Mouse (Mus musculus) megakaryocyte, embryonic 14.5 days (primary cell): ENCODE results near the gene Tgfbr3. TPM values are rescaled to one million over a fixed set of nuclear protein-coding genes. Genes with fewer than 3 reads are reported as not detected.

Source experiments
- H3K27me3 ChIP-seq: replicated peaks from 2 replicates; pipeline ENCODE3; 2012; ENCODE audit warnings: inconsistent platforms
- H3K36me3 ChIP-seq: replicated peaks from 2 replicates; pipeline ENCODE3; 2012; ENCODE audit warnings: low read length, inconsistent platforms, mixed read lengths
- H3K4me1 ChIP-seq: 2 replicates; pipeline ENCODE4 v1.6.1; 2012; ENCODE audit warnings: inconsistent platforms
- H3K4me3 ChIP-seq: replicated peaks from 2 replicates; pipeline ENCODE3; 2012; ENCODE audit warnings: moderate library complexity, mild to moderate bottlenecking, inconsistent platforms
- H3K9me3 ChIP-seq: 2 replicates; pipeline ENCODE4 v1.6.1; 2012; ENCODE audit warnings: inconsistent platforms
- FLI1 ChIP-seq: IDR thresholded peaks from 2 replicates; pipeline ENCODE4 v1.6.1; 2012; ENCODE audit warnings: low read length, inconsistent platforms, mixed read lengths
- GATA1 ChIP-seq: IDR thresholded peaks from 3 replicates; pipeline ENCODE4 v1.6.1; 2012; ENCODE audit warnings: mixed read lengths, low read length, inconsistent platforms, borderline replicate concordance
- polyA plus RNA-seq: library from polyadenylated mRNA; stranded (reverse); fragments of >175 nt; gene quantifications from 2 replicates; pipeline ENCODE4 v1.2.3, GENCODE M21; 2012; ENCODE audit warnings: low replicate concordance; ENCODE audit not compliant: insufficient read depth

Gene Tgfbr3
- polyA plus RNA-seq, 1 experiment, result not detected

- H3K27me3 ChIP-seq, result peaks cover 2% of the 10 kb centered on the region
- H3K4me3 ChIP-seq, result no peak overlapping the region
- no peaks in the 10 kb centered on the region for H3K4me1 ChIP-seq
- no peaks in the 10 kb centered on the region for H3K36me3 ChIP-seq
- TF ChIP-seq FLI1, result no peak
- TF ChIP-seq GATA1, result no peak
- H3K9me3 ChIP-seq, result no peaks in the 10 kb centered on the region
These were observed 122.6 kb downstream of the Tgfbr3 start for GRCm38 (mm10) chr5:107166659-107167370.

DNA sequence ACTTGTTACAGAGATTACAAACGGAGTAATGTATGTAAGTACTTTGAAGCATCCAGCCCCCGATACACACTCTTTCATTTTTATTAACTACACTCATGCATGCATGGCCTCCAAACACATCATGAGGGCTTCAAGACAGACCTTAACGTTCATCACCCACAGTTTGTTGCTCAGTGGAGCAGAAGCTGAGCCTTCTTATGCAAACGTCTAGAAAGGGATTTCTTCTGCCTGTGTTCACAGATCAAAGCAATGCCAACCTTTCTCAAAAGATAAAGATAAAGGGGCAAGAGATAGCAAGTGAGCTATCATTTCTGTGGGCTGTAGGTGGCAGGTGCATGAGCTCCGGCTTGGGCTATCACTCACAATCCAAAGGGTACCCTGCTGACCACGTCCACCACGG, 123.7 kb downstream of the Tgfbr3 start:
- Histone ChIP-seq H3K27me3 (peaks cover 2% of the 10 kb centered on the region), H3K36me3 (no peaks in the 10 kb centered on the region), H3K4me1 (no peaks in the 10 kb centered on the region), H3K9me3 (no peaks in the 10 kb centered on the region), H3K4me3 (no peak overlapping the region)
- TF ChIP-seq FLI1, result no peak
- no peak for TF ChIP-seq GATA1

GRCm38 (mm10) chr5:107165271-107165670, 124.2 kb downstream of the Tgfbr3 start:
- no peak for TF ChIP-seq GATA1
- TF ChIP-seq FLI1, result no peak
- Histone ChIP-seq H3K9me3 (no peaks in the 10 kb centered on the region), H3K27me3 (peaks cover 3% of the 10 kb centered on the region), H3K4me1 (no peaks in the 10 kb centered on the region), H3K4me3 (no peak overlapping the region), H3K36me3 (no peaks in the 10 kb centered on the region)

- no peak overlapping the region for H3K4me3 ChIP-seq
- no peaks in the 10 kb centered on the region for H3K9me3 ChIP-seq
- H3K36me3 ChIP-seq, result no peaks in the 10 kb centered on the region
- no peaks in the 10 kb centered on the region for H3K4me1 ChIP-seq
- peaks cover 5% of the 10 kb centered on the region for H3K27me3 ChIP-seq
- TF ChIP-seq GATA1 (no peak), FLI1 (no peak)
These were observed 124.6 kb downstream of the Tgfbr3 start for GRCm38 (mm10) chr5:107164856-107165255.

DNA sequence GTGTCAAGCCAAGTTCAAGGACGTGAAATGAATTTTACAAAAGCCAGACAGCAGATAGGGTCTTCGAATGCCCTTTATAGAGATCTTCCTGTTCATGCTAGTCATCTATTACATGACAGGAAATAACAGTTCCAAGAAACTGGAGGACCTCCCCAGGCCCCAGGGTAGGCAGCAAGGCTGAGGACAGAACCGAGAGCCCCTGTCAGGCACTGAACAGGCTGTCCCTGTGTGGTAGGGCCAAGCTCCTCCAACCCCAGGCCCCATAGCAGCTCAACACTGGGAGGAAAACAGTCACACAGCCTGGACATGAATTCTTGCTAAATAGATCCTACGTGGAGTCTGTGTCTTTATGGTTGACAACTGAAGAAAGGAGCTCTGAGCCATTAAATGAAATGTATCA, 125.3 kb downstream of the Tgfbr3 start:
- peaks cover 11% of the 10 kb centered on the region for H3K27me3 ChIP-seq
- H3K36me3 ChIP-seq, result no peaks in the 10 kb centered on the region
- TF ChIP-seq GATA1, result no peak
- no peak for TF ChIP-seq FLI1

GRCm38 (mm10) chr5:107163336-107163735, 126.1 kb downstream of the Tgfbr3 start:
- peaks cover 13% of the 10 kb centered on the region for H3K27me3 ChIP-seq
- H3K4me1 ChIP-seq, result no peaks in the 10 kb centered on the region

More for the DNA sequence above, 125.3 kb downstream of the Tgfbr3 start:
- no peak overlapping the region for H3K4me3 ChIP-seq
- no peaks in the 10 kb centered on the region for H3K9me3 ChIP-seq
- H3K4me1 ChIP-seq, result no peaks in the 10 kb centered on the region

GRCm38 (mm10) chr5:107162812-107163211, 126.6 kb downstream of the Tgfbr3 start:
- no peak for TF ChIP-seq FLI1
- TF ChIP-seq GATA1, result no peak
- Histone ChIP-seq H3K36me3 (no peaks in the 10 kb centered on the region), H3K27me3 (peaks cover 13% of the 10 kb centered on the region), H3K4me1 (no peaks in the 10 kb centered on the region), H3K4me3 (no peak overlapping the region), H3K9me3 (no peaks in the 10 kb centered on the region)

More at GRCm38 (mm10) chr5:107163336-107163735, 126.1 kb downstream of the Tgfbr3 start:
- Histone ChIP-seq H3K4me3 (no peak overlapping the region), H3K9me3 (no peaks in the 10 kb centered on the region), H3K36me3 (no peaks in the 10 kb centered on the region)
- TF ChIP-seq FLI1 (no peak), GATA1 (no peak)

GRCm38 (mm10) chr5:107162319-107162718, 127.1 kb downstream of the Tgfbr3 start:
- H3K4me3 ChIP-seq, result no peak overlapping the region
- no peaks in the 10 kb centered on the region for H3K4me1 ChIP-seq
- H3K9me3 ChIP-seq, result no peaks in the 10 kb centered on the region
- peaks cover 13% of the 10 kb centered on the region for H3K27me3 ChIP-seq
- no peaks in the 10 kb centered on the region for H3K36me3 ChIP-seq
- TF ChIP-seq GATA1 (no peak), FLI1 (no peak)

DNA sequence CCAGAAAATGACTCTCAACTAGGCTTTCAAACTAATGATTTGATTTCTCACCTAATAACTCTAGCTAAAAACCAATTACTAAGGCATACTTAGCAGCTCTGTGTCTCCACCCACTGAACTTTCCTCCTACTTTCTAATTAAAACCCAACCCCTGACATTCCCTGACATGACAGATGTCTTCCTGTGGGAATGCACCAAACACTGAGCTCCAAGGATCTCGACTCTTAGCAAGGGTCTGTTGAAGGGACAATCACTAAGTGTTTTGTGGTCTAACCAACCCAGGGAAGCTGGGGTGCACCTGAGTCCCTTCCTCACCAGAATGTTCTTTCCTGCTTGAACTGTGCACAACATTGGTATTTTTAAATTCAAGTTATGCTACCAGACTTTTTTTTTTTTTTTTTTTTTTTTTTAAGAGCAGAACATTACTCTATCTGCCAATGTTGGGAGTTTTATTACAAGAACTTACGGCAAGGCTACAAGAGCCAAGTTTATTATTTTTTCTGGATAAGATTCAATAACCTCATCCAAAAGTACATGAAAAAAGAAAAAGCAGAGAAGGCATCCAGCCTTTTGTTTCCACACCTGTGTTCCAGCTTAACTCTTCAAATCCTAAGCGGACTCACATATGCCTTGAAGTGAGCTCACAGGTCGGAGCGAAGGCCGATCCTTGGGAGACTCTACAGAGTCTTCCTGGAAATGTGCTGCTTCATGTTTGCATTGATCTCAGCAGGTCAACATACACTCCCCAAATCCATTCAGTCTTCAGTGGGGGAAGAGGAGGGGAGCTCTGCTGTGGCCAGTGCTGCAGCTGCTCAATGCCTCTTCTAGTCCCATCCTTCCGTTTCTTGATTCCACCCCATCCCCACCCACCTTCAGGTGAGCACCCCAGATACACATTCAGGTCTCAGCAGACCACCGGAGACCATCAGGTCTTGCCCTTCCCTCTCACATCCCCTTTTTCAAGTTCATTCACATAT, 129.2 kb downstream of the Tgfbr3 start:
- no peaks in the 10 kb centered on the region for H3K36me3 ChIP-seq
- H3K27me3 ChIP-seq, result peaks cover 16% of the 10 kb centered on the region
- H3K4me1 ChIP-seq, result no peaks in the 10 kb centered on the region
- no peak overlapping the region for H3K4me3 ChIP-seq
- H3K9me3 ChIP-seq, result no peaks in the 10 kb centered on the region
- no peak for TF ChIP-seq FLI1
- no peak for TF ChIP-seq GATA1
